Mouse (Mus musculus): ENCODE data around the gene Kcnh7.
A peak's percentile ranks its signal among the peaks of the same experiment; 100 is the strongest.

The Kcnh7 gene

DNA sequence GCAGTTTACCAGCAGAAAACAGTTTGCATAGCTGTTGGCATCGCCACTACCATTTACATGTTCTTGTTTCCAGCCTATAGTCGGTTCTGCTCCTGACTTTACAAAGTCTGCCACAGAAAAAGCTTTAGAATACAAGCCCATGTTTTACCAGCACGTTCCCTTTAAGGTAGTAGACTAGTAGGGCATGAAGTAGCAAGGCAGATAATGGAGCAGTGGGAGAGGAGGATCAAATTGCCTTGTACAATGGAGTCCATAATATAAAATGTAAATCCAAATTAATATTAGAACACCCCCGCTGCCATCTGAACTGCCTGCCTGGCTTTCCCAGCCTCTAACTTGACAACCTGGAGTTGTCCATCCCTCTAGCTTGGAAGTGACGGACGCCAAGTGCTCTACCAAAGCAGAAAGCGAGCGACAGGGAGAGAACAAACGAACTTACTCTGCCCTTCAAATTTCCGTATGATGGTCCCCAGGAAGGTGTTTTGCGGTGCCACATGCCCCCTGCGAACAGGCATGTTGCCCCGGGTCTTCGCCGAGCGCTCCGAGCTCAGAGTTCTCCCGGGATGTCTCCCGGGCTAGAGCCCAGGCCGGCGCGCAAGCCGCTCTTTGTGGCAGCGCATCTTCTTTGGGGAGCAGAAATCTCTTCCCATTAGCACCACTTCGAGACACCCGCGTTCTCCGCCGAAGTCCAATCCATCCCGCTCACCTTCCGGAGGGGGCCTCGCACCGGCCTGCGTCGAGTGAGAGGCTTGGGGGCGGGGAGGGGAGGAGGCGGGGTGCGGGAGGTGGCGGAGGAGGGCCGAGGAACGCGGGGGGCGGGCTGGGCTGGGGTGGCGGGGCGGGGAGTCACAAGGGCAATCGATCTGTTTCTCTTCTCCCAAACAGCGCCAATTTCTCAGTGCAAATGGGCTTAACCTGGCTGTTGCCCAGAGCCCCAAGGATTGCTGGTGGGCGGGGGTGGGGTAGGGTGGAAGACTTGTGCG is at the start of gene Kcnh7:
Gene Kcnh7 (minus strand): TSS at position 725 of the 983 bp plus-strand sequence.
- peak; percentile 60 for DNase-seq (ENCODE audit: low spot score in 2 of 2)

DNA sequence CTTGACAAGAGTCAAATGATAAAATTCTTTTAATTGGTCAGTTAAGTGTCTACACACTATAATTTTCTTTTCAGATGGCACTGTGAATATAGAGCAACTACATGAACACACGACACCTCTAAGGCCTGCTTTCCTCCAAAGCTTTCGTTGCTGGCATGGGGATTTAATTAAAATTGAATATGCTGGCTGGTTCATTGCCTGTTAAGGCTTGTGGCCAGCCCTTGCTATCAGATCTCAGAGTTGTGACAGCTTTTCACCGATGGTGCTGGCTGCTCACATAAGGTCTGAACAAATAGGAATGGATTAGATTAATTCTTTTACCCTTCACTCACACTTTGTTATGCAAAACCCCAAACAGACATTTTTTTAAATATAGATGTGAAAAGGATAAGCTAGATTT is 23.3 kb upstream of the Kcnh7 start:
- no peak for DNase-seq (ENCODE audit: low spot score in 2 of 2)

DNA sequence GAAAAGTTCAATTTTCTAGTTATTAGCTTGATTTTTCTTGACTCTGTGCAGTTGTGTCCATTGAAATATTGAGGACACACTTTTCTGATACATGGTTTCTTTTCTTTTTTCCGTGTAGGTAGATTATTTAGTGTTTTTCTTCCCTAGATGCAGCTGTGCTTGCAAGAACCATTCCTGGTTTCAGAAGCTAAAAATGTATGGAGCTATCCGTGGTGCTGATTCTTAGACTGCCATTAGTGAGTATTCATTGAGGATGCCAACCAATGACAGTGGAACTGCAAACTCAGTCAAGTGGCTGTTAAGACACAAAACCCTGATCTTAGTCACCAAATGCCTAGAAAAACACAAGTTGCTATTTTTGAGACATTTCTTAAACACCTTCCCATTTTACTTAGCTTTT is 1.9 kb upstream of the Kcnh7 start:
- no peak for DNase-seq (ENCODE audit: low spot score in 2 of 2)

DNA sequence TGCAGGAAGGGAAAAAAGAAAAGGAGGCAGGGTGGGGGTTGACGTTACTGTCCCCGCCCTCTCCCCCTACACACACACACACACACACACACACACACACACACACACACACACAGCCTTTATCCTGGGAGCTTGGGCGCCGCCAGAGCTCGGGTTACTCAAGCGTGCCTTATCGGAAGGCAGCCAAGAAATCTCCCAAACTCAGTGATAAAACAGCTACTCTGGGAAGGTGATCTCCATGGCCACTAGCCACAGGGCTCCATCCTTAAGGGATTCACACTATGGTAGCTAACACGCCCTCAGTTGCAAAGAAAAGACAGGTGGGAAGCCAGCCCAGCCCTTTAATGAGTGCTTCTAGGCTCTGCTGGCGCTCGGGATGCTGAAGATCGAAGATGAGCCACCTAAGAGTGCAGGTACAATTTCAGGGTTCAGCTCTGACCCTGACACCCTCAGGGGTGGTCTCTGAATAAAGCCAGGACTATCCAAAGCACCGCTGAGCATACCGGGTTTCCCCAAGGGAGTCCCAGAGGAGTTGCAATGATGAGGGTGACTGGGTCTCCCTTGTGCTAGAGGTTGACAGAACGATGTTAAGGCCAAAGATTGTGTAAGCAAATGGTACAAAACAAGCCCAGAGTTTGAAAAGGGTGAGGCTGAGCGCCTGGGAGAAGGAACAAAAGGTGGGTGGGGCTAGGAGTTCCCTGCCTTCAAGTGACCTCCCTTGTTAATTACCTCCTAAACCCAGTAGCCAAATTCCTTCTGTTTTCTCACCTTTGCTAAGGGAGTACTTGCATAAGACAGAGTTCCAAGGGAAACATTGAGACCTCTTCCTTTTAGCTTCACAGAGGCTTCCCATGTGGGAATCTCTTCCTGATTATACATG is 704 bp upstream of the Kcnh7 start:
- DNase-seq (ENCODE audit: low spot score in 2 of 2) = peak; percentile 54 to 66

DNA sequence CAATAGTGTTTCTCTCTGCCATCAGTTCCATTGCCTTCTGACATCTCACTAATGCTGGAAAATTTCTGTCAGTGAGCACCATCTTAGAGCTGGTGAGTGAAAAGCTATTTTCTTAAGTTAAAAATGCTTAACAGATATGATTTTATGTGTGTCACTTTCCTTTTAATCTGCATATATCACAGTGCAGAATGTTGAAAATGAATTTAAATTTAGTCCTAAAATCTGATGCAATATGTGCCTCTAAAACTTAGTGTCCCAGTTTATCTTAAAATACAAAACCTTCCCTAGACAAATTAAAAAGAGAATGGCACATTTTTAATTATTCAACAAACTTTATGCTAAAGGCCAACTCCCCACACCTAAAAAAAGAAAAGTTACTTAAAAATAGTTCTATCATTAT is 30.4 kb downstream of the Kcnh7 start:
- no peak for DNase-seq (ENCODE audit: low spot score in 2 of 2)

DNA sequence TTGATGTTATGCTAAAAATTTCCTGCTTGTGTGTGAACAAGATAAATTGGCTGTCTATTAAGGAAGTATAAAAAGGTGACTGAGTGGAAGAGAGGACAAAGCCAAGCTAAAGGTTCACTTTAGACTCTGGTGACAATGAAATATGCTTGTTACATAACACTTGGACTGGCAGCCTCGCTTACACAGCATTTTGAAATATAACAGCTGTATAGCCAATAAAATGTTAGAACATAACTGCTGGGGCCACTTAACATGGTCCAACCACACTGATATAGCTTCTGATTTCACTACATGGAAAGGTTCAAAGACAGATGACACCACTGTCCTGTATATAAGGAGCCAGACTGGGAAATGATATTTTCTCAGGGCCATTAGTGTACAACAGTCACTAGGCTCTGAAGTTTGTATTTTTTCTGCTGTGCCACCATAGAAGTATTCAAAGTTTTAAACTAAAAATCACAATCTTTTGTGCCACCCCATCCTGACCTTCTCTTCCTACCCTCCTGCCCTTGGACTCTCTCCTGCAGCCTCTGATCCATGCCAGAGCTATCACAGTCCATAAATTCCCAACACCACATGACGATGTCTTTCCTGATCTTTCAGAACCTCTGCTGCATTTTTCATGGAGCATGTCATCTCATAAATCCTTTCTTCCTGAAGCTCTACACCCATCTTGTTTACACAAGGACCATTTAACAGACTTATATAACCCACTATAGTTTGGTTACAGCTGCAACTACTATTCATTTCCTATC is 56.1 kb downstream of the Kcnh7 start:
- no peak for DNase-seq (ENCODE audit: low spot score in 2 of 2)

DNA sequence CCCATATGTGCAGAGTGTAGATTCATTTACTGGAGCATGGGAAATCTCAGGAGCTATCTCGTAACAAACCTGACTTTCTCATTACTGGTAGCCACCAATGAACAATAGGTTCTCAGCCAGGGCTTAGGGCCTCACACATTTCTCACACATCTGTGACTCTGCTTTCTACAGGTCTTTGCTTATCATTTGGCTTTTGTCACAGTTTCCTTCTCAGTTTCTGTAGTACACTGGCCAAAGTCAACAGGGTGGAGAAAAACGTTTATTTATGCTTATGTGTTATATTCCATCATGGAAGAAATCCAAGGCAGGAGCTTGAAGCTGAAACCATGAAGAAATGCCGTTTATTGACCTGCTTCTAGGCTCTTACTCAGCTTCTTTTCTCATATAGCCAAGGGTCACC is 63.8 kb downstream of the Kcnh7 start:
- no peak for DNase-seq (ENCODE audit: low spot score in 2 of 2)

DNA sequence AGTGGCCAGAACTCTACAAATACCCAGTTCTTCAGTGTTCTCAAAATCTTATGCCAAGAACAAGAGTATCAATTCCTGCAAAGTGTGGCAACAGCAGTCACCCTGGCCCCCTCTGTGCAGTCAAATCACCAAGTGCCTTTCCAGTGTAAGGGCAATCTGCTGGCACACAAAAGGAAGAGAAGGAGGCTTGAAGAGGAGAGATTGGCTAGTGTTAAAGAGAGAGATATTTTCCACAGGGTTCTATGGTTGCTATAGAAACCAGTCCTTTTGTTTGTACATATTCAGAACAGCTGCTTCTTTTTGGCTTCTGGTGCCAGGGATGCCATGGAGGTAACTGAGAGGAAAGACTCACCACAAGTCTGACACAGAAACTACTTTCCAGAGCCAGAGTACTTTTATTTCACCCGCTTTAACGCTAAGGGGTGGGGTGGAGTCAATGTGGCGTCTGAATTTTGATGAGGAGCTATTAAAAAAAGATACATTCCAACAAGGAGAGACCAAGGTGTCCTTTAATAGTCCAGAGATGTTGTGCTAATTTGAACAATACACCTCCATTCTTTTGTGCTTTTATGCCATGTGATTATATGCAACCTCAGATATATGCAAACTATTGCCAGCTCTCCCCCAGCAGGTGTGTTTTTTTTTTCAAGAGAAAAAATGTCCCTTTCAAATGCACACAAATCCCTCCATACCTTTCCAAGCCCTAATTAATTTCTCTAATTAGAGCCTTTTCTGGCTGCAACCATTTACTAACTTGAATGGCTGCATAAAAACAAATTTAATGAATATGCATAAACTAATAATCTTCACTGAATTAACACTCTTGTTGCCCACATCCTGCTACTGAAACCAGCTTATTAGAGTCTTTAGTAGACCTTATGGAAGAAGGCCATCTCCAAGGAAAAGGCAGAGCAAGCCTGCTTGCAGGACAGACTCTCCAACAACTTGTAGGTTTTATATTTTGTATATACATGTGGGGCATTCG is 66.6 kb downstream of the Kcnh7 start:
- peak in 1 of 2 experiments; percentile 31 for DNase-seq (ENCODE audit: low spot score in 2 of 2)

DNA sequence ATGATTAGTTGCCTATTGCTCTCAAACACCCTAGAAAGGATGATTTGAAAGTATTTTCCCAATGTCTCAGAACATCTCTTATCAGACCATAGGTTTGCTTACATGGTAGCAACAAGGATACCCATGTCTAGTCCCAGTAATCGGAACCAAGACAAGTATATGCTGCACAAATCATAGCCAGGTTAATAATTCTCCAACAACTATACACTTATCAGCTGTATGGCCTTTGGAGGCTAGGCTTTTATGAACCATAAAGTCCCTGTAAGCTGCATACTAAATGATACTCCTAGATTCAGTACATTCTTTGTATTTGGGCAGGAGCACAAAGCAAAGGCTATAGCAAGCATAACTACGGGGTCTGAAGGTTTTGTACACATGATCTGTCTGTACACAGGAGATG is 78.1 kb downstream of the Kcnh7 start:
- DNase-seq (ENCODE audit: low spot score in 2 of 2) = no peak

DNA sequence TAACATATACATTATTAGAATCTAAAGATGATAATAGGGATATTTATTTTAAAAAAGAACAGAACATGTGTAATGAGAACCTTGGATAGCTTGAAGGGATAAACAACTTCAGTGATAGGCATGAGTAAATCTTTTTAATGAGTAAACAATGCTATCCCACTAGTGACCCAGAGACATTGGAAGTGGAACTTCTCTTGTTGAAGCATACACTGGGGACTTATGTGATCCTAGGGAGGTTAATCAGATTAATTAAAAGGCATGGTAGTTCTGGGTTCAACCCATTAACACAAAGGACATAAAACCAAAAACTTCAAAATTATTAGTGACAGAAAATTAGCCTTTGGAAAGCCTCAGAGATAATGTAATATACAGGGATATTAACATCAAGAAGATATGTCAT is 84.4 kb downstream of the Kcnh7 start:
- DNase-seq (ENCODE audit: low spot score in 2 of 2) = no peak

DNA sequence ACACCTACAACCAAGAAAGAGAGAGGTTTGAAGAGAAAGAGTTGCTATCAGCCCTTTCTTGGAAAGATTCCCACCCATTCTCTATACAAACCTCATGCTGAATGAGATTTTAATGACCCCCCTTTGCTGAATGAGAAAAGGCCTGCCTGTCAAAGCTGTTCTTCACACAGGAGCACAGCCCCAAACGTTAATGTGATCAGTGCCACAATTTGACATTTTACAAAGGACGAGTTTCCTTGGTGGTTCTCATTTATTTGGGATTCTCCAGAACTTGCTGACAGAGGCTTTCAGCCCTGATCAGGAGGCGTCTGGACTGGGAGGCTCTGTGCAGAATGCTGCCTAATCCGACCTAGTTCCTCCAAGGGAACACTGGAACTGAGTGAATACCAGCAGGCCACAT is 92.3 kb downstream of the Kcnh7 start:
- no peak for DNase-seq (ENCODE audit: low spot score in 2 of 2)

DNA sequence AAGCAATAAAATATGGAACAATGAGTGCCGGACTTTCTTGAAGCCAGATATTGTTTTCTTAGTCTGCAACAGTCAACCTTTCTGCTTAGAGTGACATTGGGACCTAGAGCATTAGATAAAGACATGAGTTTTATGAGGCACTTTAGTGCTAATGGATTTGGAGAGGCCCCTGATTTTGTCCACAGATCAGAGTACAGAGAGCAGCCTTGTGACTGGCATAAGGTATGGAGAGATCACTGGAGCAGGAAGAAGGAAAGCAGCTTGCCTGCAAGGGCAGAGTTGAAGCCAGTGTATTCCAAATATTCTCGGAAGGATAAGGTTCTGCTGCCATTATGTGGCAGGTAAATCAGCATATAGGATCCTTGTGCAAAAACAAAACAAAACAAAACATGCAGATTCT is 93.6 kb downstream of the Kcnh7 start:
- no peak for DNase-seq (ENCODE audit: low spot score in 2 of 2)

DNA sequence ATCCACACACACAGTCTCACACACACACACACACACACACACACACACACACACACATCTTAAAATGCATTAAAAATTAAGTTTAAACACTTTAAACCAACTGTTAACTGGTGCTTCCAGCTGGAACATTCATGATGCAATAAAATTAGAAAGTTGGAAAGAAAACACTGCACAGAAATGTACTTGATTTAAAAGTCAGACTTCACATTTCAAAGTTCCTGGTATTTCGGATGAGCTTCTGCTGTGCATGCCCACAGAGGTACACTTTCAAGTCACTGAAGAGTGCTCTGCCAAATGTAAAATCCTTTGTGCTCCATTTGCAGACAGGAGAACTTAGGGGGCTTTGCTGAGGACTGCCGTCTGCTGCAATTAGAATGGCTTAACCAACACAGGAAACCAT is 125.7 kb downstream of the Kcnh7 start:
- no peak for DNase-seq (ENCODE audit: low spot score in 2 of 2)

DNA sequence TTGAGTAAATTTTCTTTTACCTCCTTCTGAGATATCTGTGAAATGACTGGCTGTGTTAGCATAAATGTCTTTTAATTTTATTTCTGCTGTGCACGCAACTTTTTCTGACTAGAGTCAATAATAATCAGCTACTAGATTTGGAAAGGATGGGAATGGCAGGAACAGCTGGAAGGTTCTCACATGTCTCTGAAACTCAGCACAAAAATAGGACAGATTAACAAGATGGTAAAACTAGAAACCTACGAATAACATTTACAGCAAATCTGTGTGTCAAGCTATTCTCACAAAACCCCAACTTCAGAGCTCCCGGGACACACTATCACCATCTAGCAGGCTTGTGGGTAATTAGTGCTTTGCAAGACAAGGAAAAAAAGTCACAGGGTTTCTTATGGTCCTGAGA is 134.2 kb downstream of the Kcnh7 start:
- DNase-seq (ENCODE audit: low spot score in 2 of 2) = no peak

DNA sequence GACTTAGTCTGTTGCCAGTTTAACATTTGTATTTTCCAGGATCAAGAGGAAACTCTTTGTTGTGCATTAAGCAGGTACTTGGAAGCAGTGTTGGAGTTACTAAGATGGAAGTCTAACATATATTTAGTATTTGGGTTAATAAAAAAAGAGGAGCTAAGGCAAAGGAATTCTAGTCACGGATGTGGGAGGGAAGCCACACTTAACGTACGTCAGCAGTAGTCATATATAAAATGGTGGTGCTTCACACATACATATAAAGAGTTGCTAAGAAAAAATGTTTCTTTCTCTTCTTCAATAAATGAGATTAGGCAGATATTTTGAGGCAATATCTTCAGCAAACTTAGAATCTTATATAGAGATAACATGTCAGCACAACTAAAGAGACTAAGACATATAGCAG is 144.4 kb downstream of the Kcnh7 start:
- DNase-seq (ENCODE audit: low spot score in 2 of 2) = no peak

DNA sequence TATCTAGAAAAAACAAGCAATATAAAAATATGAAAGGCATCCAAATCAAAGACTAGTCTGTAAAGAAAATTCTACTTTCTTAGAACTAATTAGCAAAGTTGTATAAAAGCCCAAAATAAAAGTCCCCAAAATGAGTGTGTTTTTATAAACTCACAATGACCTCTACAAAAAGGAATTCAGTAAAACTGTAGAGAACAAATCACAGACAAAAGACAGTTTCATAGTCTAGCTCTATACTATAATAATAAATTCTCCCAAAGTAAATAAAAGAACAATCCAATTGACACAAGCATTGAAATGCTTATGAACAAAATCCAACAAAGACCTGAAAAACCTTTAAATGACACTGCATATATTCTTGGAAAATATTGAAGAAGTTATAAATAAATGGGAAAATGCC is 169.2 kb downstream of the Kcnh7 start:
- no peak for DNase-seq (ENCODE audit: low spot score in 2 of 2)

DNA sequence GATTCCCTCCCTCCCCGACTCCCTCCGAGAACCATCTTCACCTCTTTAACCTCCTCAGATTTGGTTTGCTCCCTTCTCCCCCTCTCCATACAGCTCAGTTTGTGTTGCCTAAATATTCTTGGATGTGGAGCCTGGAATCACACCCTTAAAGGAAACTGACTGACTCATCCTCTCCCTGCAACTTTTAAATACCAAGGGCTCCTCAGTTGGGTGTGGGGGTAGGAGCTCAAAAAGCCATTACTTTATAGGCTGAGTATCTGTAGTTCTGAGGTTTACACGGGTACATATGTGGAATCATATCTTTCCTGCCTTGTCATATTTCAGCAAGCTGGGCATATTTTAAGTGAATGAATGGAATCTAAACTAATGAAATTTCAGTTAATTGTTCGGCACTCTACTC is 174.9 kb downstream of the Kcnh7 start:
- DNase-seq (ENCODE audit: low spot score in 2 of 2) = no peak

DNA sequence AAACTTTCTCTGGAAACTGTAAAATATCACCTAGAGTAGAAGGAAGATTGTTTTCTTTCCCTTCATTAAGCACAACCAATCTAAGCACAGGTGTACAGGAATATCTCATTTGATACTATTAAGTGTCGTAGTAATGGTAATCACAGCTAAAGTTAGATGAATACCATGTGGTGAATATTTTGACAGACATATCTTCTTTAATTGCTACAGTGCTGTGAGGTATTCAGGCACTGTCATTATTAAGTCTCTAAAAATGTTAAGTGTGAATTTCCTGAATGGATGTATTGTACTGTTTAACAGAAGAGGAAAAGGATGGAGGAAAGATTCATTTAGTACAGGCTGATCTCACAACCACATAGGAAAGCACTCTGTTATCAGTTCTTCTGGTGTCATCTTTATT is 181.3 kb downstream of the Kcnh7 start:
- no peak for DNase-seq (ENCODE audit: low spot score in 2 of 2)

DNA sequence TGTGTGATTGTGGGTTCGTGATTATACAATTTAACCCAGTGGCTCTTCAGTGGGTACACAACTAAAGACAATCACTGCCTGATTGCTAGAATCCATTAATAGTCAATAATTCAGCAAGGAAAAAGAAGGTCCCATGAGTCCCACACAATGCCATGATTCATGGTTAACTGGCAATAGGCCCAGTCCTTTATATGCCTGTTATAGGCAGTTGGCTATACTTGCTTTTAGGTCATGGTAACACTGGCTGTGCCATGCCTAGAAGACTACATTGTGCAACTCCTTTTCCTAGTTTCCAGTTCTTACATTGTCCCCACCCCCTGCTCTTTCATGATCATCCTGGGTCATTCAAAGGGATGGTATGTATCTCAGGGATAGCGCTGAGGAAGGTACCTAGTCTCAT is 186.4 kb downstream of the Kcnh7 start:
- no peak for DNase-seq (ENCODE audit: low spot score in 2 of 2)

DNA sequence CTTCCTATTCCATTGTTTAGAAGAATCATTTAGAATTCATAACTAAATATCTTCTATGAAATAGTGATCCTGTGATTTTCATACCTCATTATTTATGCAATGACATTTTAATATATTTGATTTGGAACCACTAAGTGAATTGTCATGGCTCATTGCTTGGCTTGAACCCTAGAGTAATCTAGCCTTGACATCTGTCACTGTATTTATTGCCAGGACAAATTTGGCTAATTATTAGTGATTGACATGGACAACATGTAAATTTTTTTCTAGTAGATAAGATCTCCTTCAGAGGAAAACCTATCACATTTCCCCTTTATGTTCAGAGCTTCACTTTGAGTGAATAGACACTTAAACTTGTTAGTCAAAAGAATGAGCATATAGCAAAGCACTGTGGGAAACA is 195.5 kb downstream of the Kcnh7 start:
- DNase-seq (ENCODE audit: low spot score in 2 of 2) = no peak

DNA sequence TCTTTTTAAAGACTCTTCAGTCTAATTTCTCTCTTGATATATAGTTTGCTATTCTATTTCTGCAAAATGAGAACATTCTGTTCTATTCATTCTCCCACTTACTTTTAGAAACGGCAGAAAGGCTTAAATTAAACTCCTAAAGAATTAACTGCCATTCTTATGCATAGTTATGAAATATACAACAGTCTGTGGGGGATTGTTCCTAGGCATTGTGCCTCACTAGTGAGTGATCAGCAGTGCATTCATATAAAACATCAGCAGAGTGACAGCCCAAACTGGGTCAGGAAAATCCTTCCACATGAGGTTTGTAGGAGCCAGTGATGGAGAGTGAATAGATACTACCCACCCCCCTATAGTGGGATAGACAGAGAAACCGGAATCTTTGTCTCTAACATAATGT is 200.2 kb downstream of the Kcnh7 start:
- no peak for DNase-seq (ENCODE audit: low spot score in 2 of 2)

Measured in right cerebral cortex, adult 2 months (tissue).